Mouse (Mus musculus) layer of hippocampus, postnatal 10 days (tissue): ENCODE results near the gene Ly6g6e. TPM values are rescaled to one million over a fixed set of nuclear protein-coding genes. Genes with fewer than 3 reads are reported as not detected.

Experiments used
- DNase-seq, 2 experiments: peaks; one replicate each; pipeline ENCODE4 v3.0.0; 2021; ENCODE audit warnings: low spot score in 2 of 2
- total RNA-seq, 2 experiments: library from RNA; stranded (reverse); gene quantifications; 2 replicates each; pipeline ENCODE4 v1.2.3; 2021

The Ly6g6e gene
- total RNA-seq, 2 experiments from 2014 or later = 2.8 to 3.5 TPM

DNA sequence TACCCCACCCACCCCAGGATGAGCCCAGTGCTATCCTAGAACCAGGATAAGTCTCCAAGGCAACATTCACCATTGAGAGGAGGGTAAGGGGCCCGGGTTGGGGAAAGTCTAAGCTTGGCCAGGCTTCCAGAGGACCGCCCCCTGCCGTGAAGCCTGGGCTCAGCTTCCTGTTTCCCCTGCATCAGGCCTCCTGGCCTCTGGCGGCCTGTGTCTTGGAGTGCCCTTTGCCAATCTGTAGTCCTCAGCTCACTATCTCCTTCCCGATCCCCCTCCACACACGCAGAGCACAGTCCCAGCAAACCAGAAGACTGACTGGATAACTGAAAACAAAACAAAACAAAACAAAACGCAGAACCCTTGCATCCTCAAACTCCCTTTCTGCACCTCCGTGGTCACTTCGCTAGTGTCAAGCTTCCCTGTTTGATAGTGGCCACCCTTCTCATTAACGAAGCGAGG lies 27.1 kb upstream of the Ly6g6e start, which contains the start of gene Clic1:
Gene Clic1, plus strand, starts transcription at position 406 of the 456 bp plus-strand sequence.
- DNase-seq = peak in 1 of 2 experiments; percentile 33

DNA sequence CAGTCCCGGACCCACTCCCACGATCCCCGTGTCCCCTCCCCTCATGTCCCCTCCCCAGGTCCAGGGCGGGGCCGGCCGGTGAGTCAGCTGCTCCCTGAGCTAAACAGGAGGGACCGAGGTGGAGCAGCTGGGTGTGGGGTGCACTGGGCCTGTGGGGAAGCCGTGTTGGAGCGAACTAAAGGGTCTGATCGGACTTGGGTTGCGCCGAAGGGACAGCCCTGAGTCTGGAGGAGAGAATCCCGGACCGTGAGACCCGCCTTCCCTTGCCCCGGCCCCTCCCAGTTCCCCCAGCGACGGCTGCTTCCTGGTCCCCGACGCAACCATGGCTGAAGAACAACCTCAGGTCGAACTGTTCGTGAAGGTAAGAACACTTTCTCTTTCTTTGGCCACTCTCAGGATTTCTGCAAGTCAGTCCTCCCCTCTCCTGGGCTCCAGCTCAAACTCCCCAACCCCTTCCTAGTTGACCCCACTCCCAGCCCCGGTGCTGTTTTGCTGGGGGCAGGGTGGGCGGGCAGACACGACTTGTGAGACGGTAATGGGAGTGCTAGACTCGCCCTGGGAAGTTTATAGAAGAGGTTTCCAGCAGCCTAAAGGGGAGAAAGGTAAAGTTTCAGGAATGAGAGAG lies 26.5 kb upstream of the Ly6g6e start:
- DNase-seq = peak; percentile 28 to 47

DNA sequence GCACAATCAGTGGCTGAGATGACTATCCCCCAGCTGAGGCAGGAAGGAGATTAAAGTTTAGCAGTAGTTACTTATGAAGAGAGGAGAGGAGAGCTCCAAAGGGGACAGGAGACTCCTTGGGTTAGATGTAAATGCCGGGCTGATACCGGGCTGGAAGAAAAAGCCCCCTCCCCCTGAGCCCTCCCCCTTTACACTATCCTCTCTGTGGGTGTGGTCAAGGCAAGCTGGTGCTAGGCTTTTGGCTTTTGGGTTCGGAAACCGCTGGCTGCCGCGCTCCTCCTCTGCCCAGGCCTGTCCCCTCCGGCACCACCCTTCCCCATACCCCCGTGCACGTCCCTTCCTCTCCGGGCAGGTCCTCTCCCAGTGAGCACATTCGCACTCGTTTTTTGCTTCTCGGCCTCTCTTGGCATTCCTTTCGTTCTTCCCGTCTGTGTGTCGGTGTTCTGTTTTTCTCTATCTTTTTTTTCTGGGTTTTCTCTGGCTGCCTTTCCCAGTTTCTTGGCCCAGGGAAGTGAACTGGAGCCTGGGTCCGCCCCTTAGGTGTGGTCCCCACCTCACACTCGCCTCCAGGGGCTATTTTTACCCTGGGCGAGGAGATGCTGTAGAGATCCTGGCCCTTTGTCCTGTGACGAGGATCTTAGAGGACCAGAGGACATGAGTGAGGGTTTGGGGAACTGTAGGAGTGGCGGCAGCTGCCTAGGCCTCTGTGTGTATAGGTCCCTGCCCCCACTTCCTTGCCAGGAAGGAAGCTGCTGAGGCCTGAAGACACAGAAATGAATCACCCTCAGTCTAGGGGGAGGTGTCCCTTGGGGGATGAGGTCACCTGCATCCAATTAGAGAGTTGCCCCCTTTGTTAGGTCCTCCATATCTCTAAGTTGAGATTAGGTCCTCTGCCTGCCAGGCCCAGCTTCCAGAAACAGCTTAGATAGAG lies 25.3 kb upstream of the Ly6g6e start:
- peak; percentile 37 to 46 for DNase-seq

- DNase-seq = no peak
These were observed 24.4 kb upstream of the Ly6g6e start for GRCm38 (mm10) chr17:35052271-35052798.

DNA sequence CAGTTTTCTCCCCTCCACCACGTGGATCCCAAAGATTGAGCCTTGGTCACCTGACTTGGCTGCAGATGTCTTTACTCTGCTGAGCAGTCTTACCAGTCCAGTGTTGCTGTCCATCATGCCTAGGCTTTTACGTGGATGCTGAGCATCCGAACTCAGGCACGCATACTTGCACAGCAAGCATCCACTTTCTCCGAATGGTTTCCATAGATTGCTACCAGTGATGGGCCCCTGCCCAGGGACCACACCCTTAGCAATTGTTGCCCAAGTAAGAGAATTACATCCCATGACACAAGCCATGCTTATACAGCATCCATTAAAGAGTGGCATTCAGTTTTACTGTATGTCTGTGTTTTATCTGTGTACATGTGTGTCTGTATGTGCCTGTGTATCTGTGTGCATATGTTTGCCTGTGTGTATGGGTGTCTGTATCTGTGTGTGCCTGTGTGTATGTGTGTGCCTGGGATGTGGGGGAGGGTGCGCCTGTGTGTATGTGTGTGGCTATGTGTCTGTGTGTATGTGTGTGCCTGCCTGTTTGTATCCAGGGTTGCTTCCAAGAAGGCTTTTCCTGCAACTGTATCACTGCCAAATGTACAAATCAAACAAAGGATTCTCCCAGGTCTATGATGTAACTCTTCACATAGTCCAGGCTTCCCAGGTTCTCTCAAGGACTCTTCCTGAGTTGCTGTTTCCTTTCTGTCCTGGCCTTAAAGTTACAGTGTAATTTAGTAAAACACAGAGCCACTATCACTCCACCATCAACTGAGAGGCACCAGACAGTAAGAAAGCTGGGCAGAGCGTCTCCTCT lies 20.8 kb upstream of the Ly6g6e start:
- DNase-seq = no peak

DNA sequence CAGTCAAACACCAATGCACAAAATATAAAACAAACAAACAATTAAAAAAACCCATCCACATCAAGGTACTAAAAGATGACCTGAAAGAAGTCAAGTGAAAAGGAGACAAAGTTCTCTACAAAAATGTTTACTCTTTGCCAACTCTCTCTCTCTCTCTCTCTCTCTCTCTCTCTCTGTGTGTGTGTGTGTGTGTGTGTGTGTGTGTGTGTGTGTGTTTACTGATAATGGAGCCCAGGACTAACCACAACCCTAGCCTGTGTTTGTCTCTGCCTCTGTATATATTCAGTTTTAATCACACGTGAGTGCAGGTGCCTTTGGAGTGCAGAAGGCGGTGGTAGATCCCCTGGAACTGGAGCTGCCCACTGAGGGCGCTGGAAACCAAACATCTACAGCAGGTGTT lies 19.6 kb upstream of the Ly6g6e start:
- no peak for DNase-seq

- DNase-seq = no peak
These were observed 18.4 kb upstream of the Ly6g6e start for GRCm38 (mm10) chr17:35058316-35058715.

- peak; percentile 87 to 91 for DNase-seq
These were observed 17.5 kb upstream of the Ly6g6e start, which contains the start of gene Ddah2 for GRCm38 (mm10) chr17:35058911-35059892. TSS of gene Ddah2 (plus strand) at chr17:35059035.

- DNase-seq = no peak
These were observed 16.6 kb upstream of the Ly6g6e start for GRCm38 (mm10) chr17:35060071-35060470.

- DNase-seq = no peak
These were observed 15.9 kb upstream of the Ly6g6e start for GRCm38 (mm10) chr17:35060737-35061297.

DNA sequence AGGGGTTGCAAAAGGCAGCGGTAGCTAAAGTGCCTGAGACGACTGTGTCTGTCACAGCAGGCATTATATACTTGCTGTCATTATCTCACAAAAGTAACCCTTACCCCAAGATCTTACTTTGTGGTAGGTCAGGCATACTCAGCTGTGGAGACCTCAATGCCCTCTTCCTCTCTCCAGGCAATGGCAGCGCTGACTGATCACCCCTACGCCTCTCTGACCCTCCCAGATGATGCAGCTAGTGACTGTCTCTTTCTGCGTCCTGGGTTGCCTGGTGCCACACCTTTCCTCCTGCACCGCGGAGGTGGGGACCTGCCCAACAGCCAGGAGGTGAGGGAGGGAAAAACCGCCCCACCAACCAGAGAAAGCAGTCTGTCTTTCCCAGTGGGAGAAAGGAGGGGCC lies 15.4 kb upstream of the Ly6g6e start:
- DNase-seq = no peak

- DNase-seq = no peak
These were observed 13.2 kb upstream of the Ly6g6e start for GRCm38 (mm10) chr17:35063466-35063865.

DNA sequence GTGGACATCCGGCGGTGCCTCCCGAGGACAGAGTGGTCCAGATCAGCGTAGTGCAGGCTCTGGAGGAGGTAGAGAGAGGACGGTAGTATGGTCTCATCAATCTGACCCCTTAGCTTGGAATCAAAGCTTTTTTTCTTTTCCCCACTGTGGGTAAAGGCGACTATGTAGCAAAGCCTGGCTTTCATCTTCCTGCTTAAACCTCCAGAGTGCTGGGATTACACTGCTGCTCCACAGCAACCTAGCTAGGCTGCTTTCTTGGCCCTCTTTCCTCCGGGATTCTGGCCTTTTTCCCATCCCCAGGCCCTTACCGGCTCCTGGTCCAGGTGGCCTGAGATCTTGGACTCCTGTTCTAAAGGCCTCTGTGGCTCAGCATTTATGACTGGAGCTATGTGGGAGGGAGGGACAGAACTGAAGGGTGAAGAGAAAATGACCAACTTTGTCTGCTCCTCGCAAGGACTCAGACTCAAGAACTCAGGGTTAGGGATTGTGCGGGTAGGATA lies 12.3 kb upstream of the Ly6g6e start:
- DNase-seq = no peak

DNA sequence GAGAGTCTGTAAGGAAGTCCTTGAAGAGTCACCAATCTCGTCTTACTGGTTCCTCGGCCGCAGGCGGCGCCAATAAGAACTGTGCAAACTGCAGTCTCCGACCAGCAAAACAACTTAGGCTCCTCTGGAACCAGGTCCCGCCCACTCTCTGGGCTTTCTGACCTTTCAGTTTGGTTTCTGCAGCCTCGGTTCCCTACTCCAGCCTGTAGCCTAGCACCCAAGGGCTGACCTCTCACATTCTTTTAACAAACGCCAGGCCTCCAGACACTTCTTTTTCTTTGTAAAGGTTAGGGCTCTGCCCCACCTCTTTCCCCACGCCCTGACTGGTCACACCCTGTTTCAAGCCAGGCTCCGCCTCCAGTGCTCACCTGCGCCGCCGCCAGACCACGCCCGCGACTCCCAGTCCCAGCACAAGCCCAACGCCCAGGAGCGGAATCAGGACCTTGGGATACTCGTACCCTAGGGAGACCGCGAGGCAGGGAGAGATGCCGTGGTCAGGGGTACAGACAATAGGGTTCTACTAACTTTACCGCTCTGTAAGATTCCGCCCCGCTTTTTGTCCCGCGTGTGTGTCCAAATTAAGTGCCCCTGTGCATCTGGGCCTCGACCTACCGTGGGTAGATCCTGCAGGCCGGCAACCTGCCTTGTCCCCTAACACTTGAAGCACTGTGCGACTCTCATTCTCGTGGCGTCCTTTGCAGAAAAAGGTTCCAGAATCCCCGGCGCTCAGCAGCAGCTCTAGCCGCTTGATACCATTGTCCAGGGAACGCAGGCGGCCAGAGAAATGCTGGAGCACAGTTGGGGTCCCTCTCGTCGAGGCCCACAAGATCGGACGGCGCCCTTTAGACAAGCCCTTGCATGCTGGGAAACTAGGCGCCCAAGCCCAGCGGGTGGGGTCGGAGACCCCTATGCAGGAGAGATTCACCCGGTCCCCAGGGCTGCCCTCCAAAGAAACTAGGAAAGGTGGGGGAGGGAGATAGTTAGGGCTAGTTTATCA lies 11.5 kb upstream of the Ly6g6e start, which contains the start of gene Ly6g6c:
Gene Ly6g6c, plus strand, starts transcription at position 438 of the 997 bp plus-strand sequence.
- DNase-seq = no peak

DNA sequence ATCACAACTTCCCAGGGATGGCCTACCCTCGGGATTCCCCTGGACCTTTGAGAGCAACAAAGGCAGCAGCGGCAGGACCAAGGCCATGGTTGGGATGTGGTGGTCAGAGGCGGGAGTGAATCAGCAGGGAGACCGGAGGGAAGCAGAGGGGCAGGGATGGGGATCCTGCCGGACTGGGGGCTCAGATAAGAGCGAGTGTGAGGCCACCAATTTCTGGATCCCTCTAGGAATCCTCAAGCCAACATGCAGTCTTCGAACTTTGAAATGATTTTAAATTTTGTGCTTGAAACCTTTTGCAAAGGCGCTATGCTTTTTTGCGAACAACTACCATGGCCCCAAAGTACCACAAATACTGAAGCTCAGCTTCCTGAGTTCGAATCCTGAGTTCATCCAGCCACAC lies 10.6 kb upstream of the Ly6g6e start, which contains the start of gene Mpig6b:
Gene Mpig6b, minus strand, starts transcription at position 101 of the 400 bp plus-strand sequence.
- no peak for DNase-seq

DNA sequence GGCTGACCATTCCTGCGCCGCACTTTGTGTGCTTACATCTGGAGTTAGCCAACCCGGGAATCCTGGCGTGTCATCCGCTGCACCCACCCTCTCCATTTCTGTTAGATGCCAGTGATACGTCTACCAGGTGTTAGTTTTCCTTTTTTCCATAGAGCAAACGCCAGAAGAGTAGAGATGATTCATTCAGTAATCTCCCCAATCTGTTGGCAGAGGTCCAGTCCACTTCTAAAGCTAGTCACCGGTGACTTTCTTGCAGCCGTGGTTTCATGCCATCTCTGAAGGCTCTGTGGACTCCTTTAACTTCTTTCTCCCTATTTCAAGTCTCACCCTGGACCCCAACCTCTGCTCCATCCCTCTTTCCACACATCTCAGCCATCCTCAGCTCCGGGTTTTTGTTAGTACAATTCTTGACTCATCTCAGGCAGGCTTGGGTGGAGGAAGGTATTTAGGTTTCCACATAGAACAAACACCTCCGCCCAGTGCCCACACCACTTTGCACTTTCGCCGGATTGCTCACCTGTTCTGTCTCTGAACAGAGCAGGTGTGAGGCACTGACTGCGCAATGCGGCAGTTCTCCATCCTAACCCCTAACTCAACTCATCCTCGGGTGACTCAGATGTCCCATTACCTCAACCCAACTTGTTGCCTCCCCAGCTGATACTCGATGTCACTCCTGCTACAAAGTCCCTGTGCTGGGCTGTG lies 8.3 kb upstream of the Ly6g6e start:
- DNase-seq = no peak

DNA sequence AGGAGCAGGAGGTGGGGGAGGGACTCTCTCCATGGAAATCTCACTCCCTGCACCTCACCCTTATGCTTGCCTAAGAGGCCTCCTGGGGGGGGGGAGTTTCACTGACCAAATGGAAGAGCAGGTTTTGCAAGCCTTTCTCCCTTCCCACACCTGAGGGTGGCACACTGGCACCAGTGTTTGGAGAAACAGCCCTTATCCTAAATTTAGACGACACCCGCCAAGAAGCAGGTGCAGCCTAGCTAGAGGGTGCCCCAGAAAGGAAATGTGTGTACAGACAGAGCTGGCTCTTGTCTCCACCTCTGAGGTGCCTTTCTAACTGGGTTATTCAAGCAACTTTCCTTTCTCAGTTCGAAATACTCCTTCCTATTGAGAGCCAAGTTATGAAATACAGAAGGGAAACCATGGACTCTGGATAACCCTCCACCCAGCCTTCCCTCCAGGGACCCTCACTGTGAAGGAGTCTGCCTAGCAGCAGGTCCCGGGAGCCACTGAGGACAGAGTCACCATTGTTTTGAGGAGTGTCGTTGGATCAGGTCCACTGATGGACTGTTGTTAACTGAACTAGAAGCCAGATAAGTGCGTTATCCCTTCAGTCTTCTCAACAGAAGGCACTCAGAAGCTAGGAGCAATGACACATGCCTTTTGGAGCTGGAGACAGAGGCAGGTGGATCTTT lies 6.0 kb upstream of the Ly6g6e start:
- no peak for DNase-seq
